In genomic region chr11:61854211-61854987, GRCm38 (mm10) we compare ENCODE assay signal across 8 mouse cellular contexts. TPM values are rescaled to one million over a fixed set of nuclear protein-coding genes. Genes with fewer than 3 reads are reported as not detected.
A peak's percentile ranks its signal among the peaks of the same experiment; 100 is the strongest.
DNase-seq lines count a peak whose midpoint lies in the region; ATAC-seq and TF ChIP-seq lines count a peak whose summit lies in the region.

No protein-coding gene starts in this region.

- WGBS in forebrain, embryonic 14.5 days = under 1% methylated on average over 53 of the region's 87 CpGs
- WGBS in liver, postnatal 0 days (ENCODE audit: insufficient replicate concordance) = under 1% methylated on average over 51 of the region's 87 CpGs
- under 1% methylated on average over 75 of the region's 87 CpGs for WGBS in neural tube, embryonic 13.5 days

- peak overlapping the region; percentile 76 for H3K4me2 ChIP-seq in forebrain, embryonic 14.5 days (ENCODE audit: low read length)
- peak overlapping the region; percentile 88 for H3K4me2 ChIP-seq in liver, postnatal 0 days (ENCODE audit: low read depth, low read length)
- H3K4me2 ChIP-seq in neural tube, embryonic 13.5 days = peak overlapping the region; percentile 64

- peak; percentile 92 for ATAC-seq in forebrain, embryonic 14.5 days
- ATAC-seq in liver, postnatal 0 days = peak; percentile 81
- peak; percentile 93 for ATAC-seq in neural tube, embryonic 13.5 days (ENCODE audit: low read depth)

- peak overlapping the region; percentile 74 for H3K9ac ChIP-seq in ES-E14 (ENCODE audit: insufficient read depth, low read depth, low read length, poor library complexity, severe bottlenecking)
- H3K9ac ChIP-seq in forebrain, embryonic 14.5 days (ENCODE audit: low read length) = peak overlapping the region; percentile 99
- peak overlapping the region; percentile 94 for H3K9ac ChIP-seq in liver, postnatal 0 days (replicated peaks)
- peak overlapping the region; percentile 100 for H3K9ac ChIP-seq in neural tube, embryonic 13.5 days

- intact Hi-C loops in heart, postnatal 14 days (cut with DNase I) = no loop called here

- peak; percentile 71 for TF ChIP-seq CTCF in liver, postnatal 0 days (IDR thresholded peaks at IDR 0.05; ENCODE audit: low read depth)

- H3K4me1 ChIP-seq in ES-E14 (ENCODE audit: control insufficient read depth in 2 of 2, insufficient read depth in 2 of 2, low read length in 2 of 2, poor library complexity in 1 of 2) = 0 out of 4 replicates have a peak, but pooled peaks cover 0 to 2% of the 10 kb centered on the region in 2 experiments
- H3K4me1 ChIP-seq in forebrain, embryonic 14.5 days (ENCODE audit: control insufficient read depth, insufficient read depth, low read length) = peaks cover 13% of the 10 kb centered on the region; the same call in 1 of the 2 replicates
- peaks cover 12% of the 10 kb centered on the region for H3K4me1 ChIP-seq in liver, postnatal 0 days (ENCODE audit: insufficient read depth)
- peaks cover 28% of the 10 kb centered on the region for H3K4me1 ChIP-seq in neural tube, embryonic 13.5 days (replicated peaks)

- DNase-seq in ES-E14 (ENCODE audit: low read depth, low spot score) = peak; percentile 46
- peak; percentile 83 for DNase-seq in cerebellum, adult 11 months
- DNase-seq in forebrain, embryonic 14.5 days (ENCODE audit: low spot score) = peak; percentile 92
- DNase-seq in heart, postnatal 14 days = peak; percentile 82 to 84
- DNase-seq in layer of hippocampus, adult 11-12 months (ENCODE audit: low spot score) = peak; percentile 86
- DNase-seq in liver, postnatal 0 days = peak; percentile 86
- peak; percentile 75 for DNase-seq in telencephalon, adult 2 months (ENCODE audit: low read depth, low spot score)

- H3K36me3 ChIP-seq in ES-E14 (ENCODE audit: control insufficient read depth, insufficient read depth, low read length, poor library complexity, severe bottlenecking) = no peaks in the 10 kb centered on the region
- peaks cover 2% of the 10 kb centered on the region; the same call in 1 of the 2 replicates for H3K36me3 ChIP-seq in forebrain, embryonic 14.5 days (ENCODE audit: control insufficient read depth, insufficient read depth, low read length)
- no peaks in the 10 kb centered on the region; the same call in 1 of the 2 replicates for H3K36me3 ChIP-seq in liver, postnatal 0 days (replicated peaks; ENCODE audit: insufficient read depth, low read length)
- H3K36me3 ChIP-seq in neural tube, embryonic 13.5 days = peaks cover 10% of the 10 kb centered on the region; the same call in 1 of the 2 replicates

- peak overlapping the region; percentile 76 to 87 for H3K4me3 ChIP-seq in ES-E14 (ENCODE audit: insufficient read depth in 1 of 2, low read depth in 1 of 2, low read length in 2 of 2, poor library complexity in 1 of 2, severe bottlenecking in 1 of 2)
- peak overlapping the region; percentile 97 for H3K4me3 ChIP-seq in forebrain, embryonic 14.5 days (ENCODE audit: low read depth, low read length)
- H3K4me3 ChIP-seq in liver, postnatal 0 days (ENCODE audit: low read depth, low read length) = peak overlapping the region; percentile 94
- peak overlapping the region; percentile 93 for H3K4me3 ChIP-seq in neural tube, embryonic 13.5 days

- H3K27me3 ChIP-seq in forebrain, embryonic 14.5 days (replicated peaks; ENCODE audit: control insufficient read depth, insufficient read depth, low read length) = no peaks in the 10 kb centered on the region
- no peaks in the 10 kb centered on the region for H3K27me3 ChIP-seq in liver, postnatal 0 days (ENCODE audit: insufficient read depth, low read length)
- no peaks in the 10 kb centered on the region for H3K27me3 ChIP-seq in neural tube, embryonic 13.5 days

- TF ChIP-seq EP300 in liver, postnatal 0 days (IDR thresholded peaks at IDR 0.05; ENCODE audit: low read depth) = no peak

- H3K27ac ChIP-seq in ES-E14 (ENCODE audit: insufficient read depth, low read depth, low read length, poor library complexity, severe bottlenecking) = no peak overlapping the region
- peak overlapping the region; percentile 96 for H3K27ac ChIP-seq in forebrain, embryonic 14.5 days (ENCODE audit: low read depth, low read length)
- peak overlapping the region; percentile 94 for H3K27ac ChIP-seq in liver, postnatal 0 days (ENCODE audit: low read depth)
- peak overlapping the region; percentile 98 for H3K27ac ChIP-seq in neural tube, embryonic 13.5 days (replicated peaks)

- in situ Hi-C loops in ES-E14 (cut with MboI; ENCODE audit: low sequenced_read_pairs in 2 of 2, unreplicated experiment in 2 of 2) = no loop called here

- H3K9me3 ChIP-seq in ES-E14 (ENCODE audit: control insufficient read depth, insufficient read depth, low read depth, low read length) = no peaks in the 10 kb centered on the region
- no peaks in the 10 kb centered on the region for H3K9me3 ChIP-seq in forebrain, embryonic 14.5 days (replicated peaks; ENCODE audit: control insufficient read depth, low read length)
- no peaks in the 10 kb centered on the region for H3K9me3 ChIP-seq in liver, postnatal 0 days (ENCODE audit: low read length)
- no peaks in the 10 kb centered on the region for H3K9me3 ChIP-seq in neural tube, embryonic 13.5 days

TF ChIP-seq in ES-E14, 5 proteins besides CTCF, POLR2A, EP300 and RAD21:
- TF ChIP-seq HCFC1 (IDR thresholded peaks at IDR 0.05; ENCODE audit: borderline replicate concordance, insufficient read depth, low read length) (peak; percentile 31; the same call in 1 of the 2 replicates), ZNF384 (IDR thresholded peaks at IDR 0.05; ENCODE audit: low read depth, low read length) (no peak)
TF ChIP-seq in ES-E14: peak in this region for 1.

RNA-seq across cellular contexts. Expression of gene Ulk2, which starts 0.5 kb away (rescaled TPM):
- total RNA-seq in ES-E14 (2012; rRNA removed) = 3.3 and 4.3 TPM in 2 replicates
- polyA plus RNA-seq in forebrain, embryonic 14.5 days (2014; fragmentation: Nextera tagmentation; extraction: Ambion mirVana) = 44.0 and 45.2 TPM in 2 replicates
- total RNA-seq in heart, postnatal 14 days (2021) = 10 to 100 TPM; 45.8 to 48.1 TPM
- 4.8 and 4.9 TPM in 2 replicates for polyA plus RNA-seq in liver, postnatal 0 days (2015; fragmentation: Nextera tagmentation; extraction: Ambion mirVana)
- 33.6 and 34.8 TPM in 2 replicates for polyA plus RNA-seq in neural tube, embryonic 13.5 days (2015; fragmentation: Nextera tagmentation; extraction: Ambion mirVana)
